Mouse (Mus musculus): ENCODE data around the gene Acap3. TPM values are rescaled to one million over a fixed set of nuclear protein-coding genes. Genes with fewer than 3 reads are reported as not detected.

The Acap3 gene
- 82.6 and 99.3 TPM in 2 replicates for total RNA-seq (2014; rRNA removed)
- 63.3 and 64.5 TPM in 2 replicates for polyA plus RNA-seq (2015; fragmentation: Nextera tagmentation; extraction: Ambion mirVana)

- ATAC-seq (ENCODE audit: low FRiP score) = peak; percentile 88
- Histone ChIP-seq H3K36me3 (ENCODE audit: insufficient read depth, low read length) (peaks cover 35% of the 10 kb centered on the region), H3K27me3 (ENCODE audit: insufficient read depth, low read length) (no peaks in the 10 kb centered on the region), H3K4me3 (ENCODE audit: low read depth, low read length) (peak within 1 kb of the TSS; percentile 94), H3K4me2 (ENCODE audit: low read depth, low read length, poor library complexity, severe bottlenecking) (peak within 1 kb of the TSS; percentile 93), H3K9me3 (ENCODE audit: low read length) (no peaks in the 10 kb centered on the region), H3K4me1 (ENCODE audit: insufficient read depth, low read length) (peaks cover 28% of the 10 kb centered on the region), H3K27ac (ENCODE audit: low read depth, low read length) (peak within 1 kb of the TSS; percentile 98), H3K9ac (replicated peaks; ENCODE audit: low read length, poor library complexity, severe bottlenecking) (peak within 1 kb of the TSS; percentile 84)
- WGBS = 1% methylated on average over 44 of the region's 52 CpGs
- TF ChIP-seq CTCF (IDR thresholded peaks at IDR 0.05) = no peak
- peak; percentile 98 for DNase-seq (ENCODE audit: low spot score)
Observed at GRCm38 (mm10) chr4:155891551-155892001, at the start of gene Acap3, which contains the start of gene Pusl1. Acap3 (plus strand) TSS chr4:155891822. Pusl1 (minus strand) TSS chr4:155891781.

GRCm38 (mm10) chr4:155843231-155843630, 48.4 kb upstream of the Acap3 start:
- TF ChIP-seq CTCF (IDR thresholded peaks at IDR 0.05) = no peak
- ATAC-seq (ENCODE audit: low FRiP score) (no peak), DNase-seq (ENCODE audit: low spot score) (no peak)

GRCm38 (mm10) chr4:155846871-155847578, 44.6 kb upstream of the Acap3 start, which contains the start of gene Dvl1:
Dvl1 (plus strand) TSS chr4:155847402.
- ATAC-seq (ENCODE audit: low FRiP score) (peak; percentile 87), DNase-seq (ENCODE audit: low spot score) (peak; percentile 86)
- WGBS = 5% methylated on average over 23 of the region's 65 CpGs
- H3K36me3 ChIP-seq (ENCODE audit: insufficient read depth, low read length) = no peaks in the 10 kb centered on the region
- H3K27ac ChIP-seq (ENCODE audit: low read depth, low read length) = peak within 1 kb of the TSS; percentile 82
- peak within 1 kb of the TSS; percentile 86 for H3K4me3 ChIP-seq (ENCODE audit: low read depth, low read length)
- peak within 1 kb of the TSS; percentile 86 for H3K9ac ChIP-seq (replicated peaks; ENCODE audit: low read length, poor library complexity, severe bottlenecking)
- peak within 1 kb of the TSS; percentile 95 for H3K4me2 ChIP-seq (ENCODE audit: low read depth, low read length, poor library complexity, severe bottlenecking)
- H3K27me3 ChIP-seq (ENCODE audit: insufficient read depth, low read length) = no peaks in the 10 kb centered on the region
- H3K4me1 ChIP-seq (ENCODE audit: insufficient read depth, low read length) = peaks cover 17% of the 10 kb centered on the region
- no peaks in the 10 kb centered on the region for H3K9me3 ChIP-seq (ENCODE audit: low read length)
- TF ChIP-seq CTCF (IDR thresholded peaks at IDR 0.05) = peak; percentile 55

More at GRCm38 (mm10) chr4:155843231-155843630, 48.4 kb upstream of the Acap3 start:
- Histone ChIP-seq H3K27ac (ENCODE audit: low read depth, low read length) (no peak overlapping the region), H3K4me3 (ENCODE audit: low read depth, low read length) (no peak overlapping the region), H3K4me2 (ENCODE audit: low read depth, low read length, poor library complexity, severe bottlenecking) (no peak overlapping the region), H3K9ac (replicated peaks; ENCODE audit: low read length, poor library complexity, severe bottlenecking) (no peak overlapping the region), H3K4me1 (ENCODE audit: insufficient read depth, low read length) (peaks cover 1% of the 10 kb centered on the region), H3K27me3 (ENCODE audit: insufficient read depth, low read length) (peaks cover 7% of the 10 kb centered on the region), H3K9me3 (ENCODE audit: low read length) (no peaks in the 10 kb centered on the region), H3K36me3 (ENCODE audit: insufficient read depth, low read length) (no peaks in the 10 kb centered on the region)
- WGBS = 92% methylated on average over 5 of the region's 5 CpGs

GRCm38 (mm10) chr4:155847591-155848352, 43.9 kb upstream of the Acap3 start:
- WGBS = under 1% methylated on average over 65 of the region's 69 CpGs
- Histone ChIP-seq H3K4me2 (ENCODE audit: low read depth, low read length, poor library complexity, severe bottlenecking) (peak overlapping the region; percentile 95), H3K9me3 (ENCODE audit: low read length) (no peaks in the 10 kb centered on the region), H3K36me3 (ENCODE audit: insufficient read depth, low read length) (no peaks in the 10 kb centered on the region), H3K4me1 (ENCODE audit: insufficient read depth, low read length) (peaks cover 17% of the 10 kb centered on the region), H3K27me3 (ENCODE audit: insufficient read depth, low read length) (no peaks in the 10 kb centered on the region), H3K27ac (ENCODE audit: low read depth, low read length) (peak overlapping the region; percentile 82), H3K4me3 (ENCODE audit: low read depth, low read length) (peak overlapping the region; percentile 86), H3K9ac (replicated peaks; ENCODE audit: low read length, poor library complexity, severe bottlenecking) (peak overlapping the region; percentile 86)
- TF ChIP-seq CTCF (IDR thresholded peaks at IDR 0.05) = no peak
- peak; percentile 56 for ATAC-seq (ENCODE audit: low FRiP score)
- no peak for DNase-seq (ENCODE audit: low spot score)

- peak overlapping the region; percentile 86 for H3K9ac ChIP-seq (replicated peaks; ENCODE audit: low read length, poor library complexity, severe bottlenecking)
- H3K4me2 ChIP-seq (ENCODE audit: low read depth, low read length, poor library complexity, severe bottlenecking) = peak overlapping the region; percentile 95
- no peak for TF ChIP-seq CTCF (IDR thresholded peaks at IDR 0.05)
- H3K27ac ChIP-seq (ENCODE audit: low read depth, low read length) = no peak overlapping the region
- peak overlapping the region; percentile 86 for H3K4me3 ChIP-seq (ENCODE audit: low read depth, low read length)
- H3K4me1 ChIP-seq (ENCODE audit: insufficient read depth, low read length) = peaks cover 17% of the 10 kb centered on the region
- H3K9me3 ChIP-seq (ENCODE audit: low read length) = no peaks in the 10 kb centered on the region
- ATAC-seq (ENCODE audit: low FRiP score) (no peak), DNase-seq (ENCODE audit: low spot score) (no peak)
- WGBS = 56% methylated on average over 7 of the region's 7 CpGs
- H3K36me3 ChIP-seq (ENCODE audit: insufficient read depth, low read length) = 0 out of 2 replicates have a peak, but pooled peaks cover 3% of the 10 kb centered on the region
- no peaks in the 10 kb centered on the region for H3K27me3 ChIP-seq (ENCODE audit: insufficient read depth, low read length)
Observed at GRCm38 (mm10) chr4:155848434-155849095, 43.1 kb upstream of the Acap3 start.
